Mouse (Mus musculus): ENCODE measurements around the gene Pakap. TPM values are rescaled to one million over a fixed set of nuclear protein-coding genes. Genes with fewer than 3 reads are reported as not detected.

Gene Pakap
- polyA plus RNA-seq, 1 experiment: 14.7 TPM

- H3K4me3 ChIP-seq (ENCODE audit: insufficient read depth, low read length): no peak overlapping the region
- peak overlapping the region; percentile 76 for H3K27ac ChIP-seq (ENCODE audit: insufficient read depth, low read length)
- no peak for TF ChIP-seq POLR2A (IDR thresholded peaks at IDR 0.05; ENCODE audit: low read depth, low read length)
- no peak for TF ChIP-seq CTCF (IDR thresholded peaks at IDR 0.05; ENCODE audit: borderline replicate concordance, insufficient read depth, low read length)
- peaks cover 28% of the 10 kb centered on the region for H3K4me1 ChIP-seq (ENCODE audit: control insufficient read depth, insufficient read depth, low read length)
Measured at GRCm38 (mm10) chr4:57764392-57764791, 196.4 kb downstream of the Pakap start.

DNA sequence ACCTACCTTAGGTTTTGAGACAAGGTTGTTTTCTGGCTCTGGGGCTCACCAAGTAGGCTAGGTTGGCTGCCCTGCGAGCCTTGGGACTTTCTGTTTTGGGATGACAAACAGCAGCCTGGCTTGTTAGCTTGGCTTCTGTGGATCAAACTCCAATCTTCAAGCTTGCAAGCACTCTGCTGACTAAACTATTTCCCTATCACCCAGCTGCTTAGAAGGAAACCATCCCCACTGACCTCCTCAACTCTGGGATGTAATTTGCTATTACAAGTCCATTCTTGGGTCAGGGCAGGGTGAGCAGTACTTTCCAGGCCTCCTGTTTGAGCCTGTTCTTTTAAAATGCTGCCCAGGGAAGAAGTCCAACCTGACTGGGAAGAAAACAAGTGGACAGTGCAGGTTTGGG, 196.9 kb downstream of the Pakap start:
- Histone ChIP-seq H3K4me3 (ENCODE audit: insufficient read depth, low read length) (no peak overlapping the region), H3K27ac (ENCODE audit: insufficient read depth, low read length) (peak overlapping the region; percentile 76), H3K4me1 (ENCODE audit: control insufficient read depth, insufficient read depth, low read length) (peaks cover 28% of the 10 kb centered on the region)
- TF ChIP-seq POLR2A (IDR thresholded peaks at IDR 0.05; ENCODE audit: low read depth, low read length): no peak
- TF ChIP-seq CTCF (IDR thresholded peaks at IDR 0.05; ENCODE audit: borderline replicate concordance, insufficient read depth, low read length): no peak

DNA sequence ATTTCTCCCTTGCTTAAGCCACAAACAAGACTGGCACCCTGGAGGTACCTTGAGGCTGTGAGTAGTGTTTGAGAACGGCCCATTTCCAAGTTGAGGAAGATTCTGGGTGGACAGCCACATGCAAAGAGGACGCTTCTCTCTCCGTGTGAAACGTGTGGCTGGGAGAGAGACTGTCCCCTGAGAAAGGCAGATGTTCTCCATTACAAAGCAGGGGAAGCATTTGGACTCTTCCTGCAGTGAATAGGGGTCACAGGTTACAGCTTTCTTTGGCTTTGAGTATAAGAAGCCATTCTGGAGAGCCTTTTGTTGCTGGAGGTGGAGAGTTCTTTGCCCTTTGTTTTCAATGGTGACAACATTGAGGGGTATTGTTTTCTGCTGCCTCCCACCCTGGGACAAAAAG, 197.8 kb downstream of the Pakap start:
- Histone ChIP-seq H3K4me3 (ENCODE audit: insufficient read depth, low read length) (no peak overlapping the region), H3K4me1 (ENCODE audit: control insufficient read depth, insufficient read depth, low read length) (peaks cover 33% of the 10 kb centered on the region), H3K27ac (ENCODE audit: insufficient read depth, low read length) (no peak overlapping the region)
- TF ChIP-seq CTCF (IDR thresholded peaks at IDR 0.05; ENCODE audit: borderline replicate concordance, insufficient read depth, low read length) (no peak), POLR2A (IDR thresholded peaks at IDR 0.05; ENCODE audit: low read depth, low read length) (no peak)

DNA sequence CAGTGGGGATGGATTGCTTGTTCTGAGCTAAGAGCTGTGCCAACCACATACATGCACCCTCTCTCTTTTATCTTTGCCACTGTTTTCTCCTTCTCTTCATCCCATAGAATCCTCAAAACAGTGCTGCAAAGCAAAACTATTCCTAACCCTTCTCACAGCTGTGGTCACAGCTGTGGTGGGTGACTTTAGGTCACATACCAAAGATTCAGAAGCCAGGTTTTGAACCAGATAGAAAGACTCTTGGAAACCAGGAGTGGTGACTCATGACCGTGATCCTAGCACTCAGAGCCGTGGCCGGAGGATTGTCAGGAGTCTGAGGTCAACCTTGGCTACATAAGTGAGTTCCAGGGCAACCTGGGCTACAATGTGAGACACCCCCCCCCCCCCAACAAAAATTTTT, 201.0 kb downstream of the Pakap start:
- peaks cover 29% of the 10 kb centered on the region for H3K4me1 ChIP-seq (ENCODE audit: control insufficient read depth, insufficient read depth, low read length)
- H3K4me3 ChIP-seq (ENCODE audit: insufficient read depth, low read length): no peak overlapping the region
- H3K27ac ChIP-seq (ENCODE audit: insufficient read depth, low read length): peak overlapping the region; percentile 12; the same call in 1 of the 2 replicates
- TF ChIP-seq POLR2A (IDR thresholded peaks at IDR 0.05; ENCODE audit: low read depth, low read length) (no peak), CTCF (IDR thresholded peaks at IDR 0.05; ENCODE audit: borderline replicate concordance, insufficient read depth, low read length) (no peak)

GRCm38 (mm10) chr4:57770185-57770823, 202.3 kb downstream of the Pakap start:
- TF ChIP-seq POLR2A (IDR thresholded peaks at IDR 0.05; ENCODE audit: low read depth, low read length): no peak
- TF ChIP-seq CTCF (IDR thresholded peaks at IDR 0.05; ENCODE audit: borderline replicate concordance, insufficient read depth, low read length): no peak
- Histone ChIP-seq H3K4me1 (ENCODE audit: control insufficient read depth, insufficient read depth, low read length) (peaks cover 19% of the 10 kb centered on the region), H3K4me3 (ENCODE audit: insufficient read depth, low read length) (no peak overlapping the region), H3K27ac (ENCODE audit: insufficient read depth, low read length) (peak overlapping the region; percentile 60; the same call in 1 of the 2 replicates)

DNA sequence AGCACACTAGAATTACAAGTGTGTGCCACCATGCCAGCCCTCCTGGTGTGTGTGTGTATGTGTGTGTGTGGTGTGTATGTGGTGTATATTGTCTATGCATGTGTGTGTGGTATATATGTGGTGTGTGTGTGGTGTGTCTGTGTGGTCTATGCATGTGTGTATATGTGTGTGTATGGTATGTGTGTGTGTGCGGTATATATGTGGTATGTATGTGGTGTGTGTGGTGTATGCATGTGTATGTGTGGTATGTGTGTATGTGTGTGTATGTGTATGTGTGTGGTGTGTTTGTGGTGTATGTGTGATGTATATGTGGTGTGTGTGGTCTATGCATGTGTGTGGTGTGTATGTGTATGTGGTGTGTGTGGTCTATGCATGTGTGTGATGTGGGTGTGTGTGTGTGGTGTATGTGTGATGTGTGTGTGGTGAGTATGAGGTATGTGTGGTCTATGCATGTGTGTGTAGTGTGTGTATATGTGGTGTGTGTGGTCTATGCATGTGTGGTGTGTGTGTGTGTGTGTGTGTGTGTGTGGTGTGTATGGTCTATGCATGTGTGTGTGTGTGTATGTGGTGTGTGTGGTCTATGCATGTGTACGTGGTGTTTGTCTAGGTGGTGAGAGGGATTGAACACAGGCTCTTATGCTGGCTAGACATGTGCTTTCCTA, 203.7 kb downstream of the Pakap start:
- TF ChIP-seq POLR2A (IDR thresholded peaks at IDR 0.05; ENCODE audit: low read depth, low read length) (peak; percentile 39), CTCF (IDR thresholded peaks at IDR 0.05; ENCODE audit: borderline replicate concordance, insufficient read depth, low read length) (no peak)
- H3K4me1 ChIP-seq (ENCODE audit: control insufficient read depth, insufficient read depth, low read length): peaks cover 15% of the 10 kb centered on the region
- no peak overlapping the region; the same call in 1 of the 2 replicates for H3K27ac ChIP-seq (ENCODE audit: insufficient read depth, low read length)
- H3K4me3 ChIP-seq (ENCODE audit: insufficient read depth, low read length): no peak overlapping the region

- H3K4me3 ChIP-seq (ENCODE audit: insufficient read depth, low read length): no peak overlapping the region
- no peak for TF ChIP-seq CTCF (IDR thresholded peaks at IDR 0.05; ENCODE audit: borderline replicate concordance, insufficient read depth, low read length)
- TF ChIP-seq POLR2A (IDR thresholded peaks at IDR 0.05; ENCODE audit: low read depth, low read length): no peak
- peak overlapping the region; percentile 47; the same call in 1 of the 2 replicates for H3K27ac ChIP-seq (ENCODE audit: insufficient read depth, low read length)
- H3K4me1 ChIP-seq (ENCODE audit: control insufficient read depth, insufficient read depth, low read length): peaks cover 15% of the 10 kb centered on the region
Measured at GRCm38 (mm10) chr4:57772851-57773510, 205.0 kb downstream of the Pakap start.

DNA sequence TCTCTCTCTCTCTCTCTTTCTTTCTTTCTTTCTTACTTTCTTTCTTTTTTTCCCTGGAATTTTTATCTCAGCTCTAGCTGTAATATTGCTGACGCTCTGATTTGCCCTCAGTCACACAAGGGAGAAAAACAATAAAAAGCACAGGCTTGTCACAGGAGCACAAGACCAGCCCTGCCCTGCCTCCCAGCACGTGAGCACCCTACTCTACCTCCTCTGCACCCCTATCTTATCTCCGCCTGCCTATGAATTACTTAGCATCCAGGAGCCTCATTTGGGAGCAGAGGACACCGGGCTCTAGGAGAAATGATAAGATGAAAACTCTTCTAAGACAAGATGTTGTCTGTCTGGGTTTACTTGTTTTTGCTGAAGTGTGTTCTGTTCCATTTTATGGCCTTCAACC, 206.5 kb downstream of the Pakap start:
- H3K4me1 ChIP-seq (ENCODE audit: control insufficient read depth, insufficient read depth, low read length): peaks cover 8% of the 10 kb centered on the region
- no peak overlapping the region for H3K27ac ChIP-seq (ENCODE audit: insufficient read depth, low read length)
- TF ChIP-seq POLR2A (IDR thresholded peaks at IDR 0.05; ENCODE audit: low read depth, low read length): no peak
- TF ChIP-seq CTCF (IDR thresholded peaks at IDR 0.05; ENCODE audit: borderline replicate concordance, insufficient read depth, low read length): no peak
- no peak overlapping the region for H3K4me3 ChIP-seq (ENCODE audit: insufficient read depth, low read length)

GRCm38 (mm10) chr4:57775582-57775981, 207.6 kb downstream of the Pakap start:
- Histone ChIP-seq H3K4me1 (ENCODE audit: control insufficient read depth, insufficient read depth, low read length) (peaks cover 4% of the 10 kb centered on the region), H3K27ac (ENCODE audit: insufficient read depth, low read length) (no peak overlapping the region), H3K4me3 (ENCODE audit: insufficient read depth, low read length) (no peak overlapping the region)
- no peak for TF ChIP-seq POLR2A (IDR thresholded peaks at IDR 0.05; ENCODE audit: low read depth, low read length)
- no peak for TF ChIP-seq CTCF (IDR thresholded peaks at IDR 0.05; ENCODE audit: borderline replicate concordance, insufficient read depth, low read length)

DNA sequence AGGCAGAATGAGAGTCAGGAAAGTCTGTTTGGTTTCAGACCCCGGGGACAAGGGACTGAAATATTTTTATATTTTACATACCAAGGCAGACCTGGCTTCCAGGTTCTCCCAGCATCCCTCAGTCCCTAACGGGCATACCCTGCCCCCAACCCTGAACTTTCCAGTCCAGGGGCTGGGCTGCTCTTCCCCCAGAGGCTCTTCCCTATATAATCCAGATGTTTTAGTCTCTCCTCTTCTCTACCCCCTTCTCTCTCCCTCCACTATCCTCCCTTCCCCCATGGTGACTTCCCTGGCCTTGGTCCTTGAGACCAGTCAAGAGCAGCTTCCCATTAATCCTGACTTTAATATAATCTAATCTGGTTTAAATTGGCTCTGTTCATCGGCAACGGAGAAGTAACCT, 212.4 kb downstream of the Pakap start:
- no peak overlapping the region for H3K4me3 ChIP-seq (ENCODE audit: insufficient read depth, low read length)

More for the DNA sequence above, 212.4 kb downstream of the Pakap start:
- peaks cover 9% of the 10 kb centered on the region for H3K4me1 ChIP-seq (ENCODE audit: control insufficient read depth, insufficient read depth, low read length)
- no peak for TF ChIP-seq CTCF (IDR thresholded peaks at IDR 0.05; ENCODE audit: borderline replicate concordance, insufficient read depth, low read length)
- TF ChIP-seq POLR2A (IDR thresholded peaks at IDR 0.05; ENCODE audit: low read depth, low read length): no peak
- H3K27ac ChIP-seq (ENCODE audit: insufficient read depth, low read length): peak overlapping the region; percentile 37; the same call in 1 of the 2 replicates
